Mouse (Mus musculus): ENCODE results near the gene Txndc5.

Gene Txndc5

DNA sequence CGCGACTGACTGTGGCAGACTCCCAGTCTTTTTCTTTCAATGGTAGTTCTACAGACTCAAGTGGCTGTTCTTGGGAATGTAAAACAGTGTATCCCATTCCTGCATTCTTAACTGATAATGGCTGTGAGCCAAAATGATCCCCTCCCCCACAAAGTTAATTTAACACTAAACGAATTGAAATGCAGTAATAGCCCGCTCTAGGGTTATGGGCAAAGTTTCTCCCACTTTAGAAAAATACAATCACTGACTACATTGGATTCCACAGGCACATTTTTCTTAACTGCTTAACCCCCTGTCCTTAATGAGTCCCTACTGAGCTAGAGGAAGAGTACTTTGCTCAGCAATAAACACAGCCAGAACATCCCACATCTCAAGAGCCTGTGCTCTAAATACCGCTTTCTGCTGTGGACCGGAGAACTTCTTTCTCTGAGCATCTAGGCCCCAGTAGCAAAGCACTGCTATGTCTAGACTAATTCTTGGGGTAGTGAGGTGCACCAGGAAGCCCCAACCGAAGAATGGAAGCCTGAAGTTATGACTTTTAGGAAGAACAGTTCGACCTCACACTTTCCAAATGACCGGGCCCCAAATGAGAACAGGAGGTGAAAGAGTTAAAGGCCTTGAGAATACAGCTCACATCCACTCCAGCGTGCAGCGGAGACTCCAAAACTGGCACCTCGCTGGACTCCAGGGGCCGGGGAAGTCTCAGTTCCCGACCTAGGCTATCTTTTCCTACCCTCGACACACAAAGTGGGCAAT is 1.4 kb downstream of the Txndc5 start:
- in situ Hi-C loops (cut with MboI; ENCODE audit: unreplicated experiment in 2 of 2): no loop called here

DNA sequence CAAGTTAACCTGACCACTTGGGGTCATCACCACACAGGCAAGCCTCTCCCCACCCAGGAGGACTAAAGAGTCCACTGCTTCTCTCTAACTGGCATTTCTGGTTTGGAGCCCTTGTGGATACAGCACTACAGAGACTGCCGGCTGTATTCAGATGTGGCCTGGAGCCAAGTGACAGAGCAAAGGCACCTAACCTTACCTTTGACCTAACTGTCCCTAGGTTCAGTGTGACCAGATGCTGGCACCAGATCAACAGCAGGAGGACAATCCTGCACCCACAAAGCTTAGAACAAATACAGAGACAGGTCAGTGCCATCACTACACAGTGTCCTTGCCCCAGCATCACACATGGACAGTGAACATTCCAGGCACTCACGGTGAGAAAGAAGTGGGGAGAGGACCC is 2.5 kb downstream of the Txndc5 start:
- in situ Hi-C loops (cut with MboI; ENCODE audit: unreplicated experiment in 2 of 2): no loop called here

DNA sequence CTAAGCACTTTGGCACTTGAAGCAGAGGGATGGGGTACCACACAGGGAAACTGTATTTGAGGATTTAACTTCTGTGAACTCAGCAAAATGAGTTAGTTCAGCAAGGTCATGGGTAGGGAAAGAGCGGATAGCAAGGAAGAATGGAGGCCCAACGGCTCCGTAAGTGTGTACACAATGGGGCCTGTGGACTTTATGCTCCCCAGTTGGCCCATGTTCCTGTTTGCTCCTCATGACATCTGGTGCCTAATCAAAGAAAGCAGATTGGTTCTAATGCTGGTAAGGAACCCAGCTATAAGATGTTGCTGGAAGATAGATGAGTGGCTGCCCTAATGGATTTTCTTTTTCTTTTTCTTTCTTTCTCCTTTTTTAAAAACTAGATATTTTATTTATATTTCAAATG is 3.4 kb downstream of the Txndc5 start:
- in situ Hi-C loops (cut with MboI; ENCODE audit: unreplicated experiment in 2 of 2): no loop called here

DNA sequence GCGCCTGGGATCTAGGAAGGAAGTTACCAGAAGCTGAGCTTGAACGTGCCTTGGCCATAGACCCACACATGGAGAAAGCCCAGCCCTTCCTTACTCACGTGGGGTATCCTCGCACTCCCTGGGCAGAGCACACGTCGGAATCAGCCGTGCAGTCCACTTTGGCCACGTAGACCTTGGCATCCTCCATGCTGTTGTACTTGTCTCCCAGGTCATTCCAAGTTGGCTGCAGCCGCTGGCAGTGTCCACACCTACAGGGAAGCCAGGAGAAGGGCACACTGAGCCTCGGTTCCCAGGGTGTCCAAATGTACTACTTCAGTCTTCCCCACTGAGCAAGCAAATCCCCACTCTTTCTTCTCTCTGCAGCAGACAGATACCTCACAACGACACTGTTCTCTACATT is 5.4 kb downstream of the Txndc5 start:
- in situ Hi-C loops (cut with MboI; ENCODE audit: unreplicated experiment in 2 of 2): loop anchor here in 1 of 2 experiments (25.0 kb wide), 1 partner anchor 536 kb away; the partner anchor contains the start of gene Ssr1

- in situ Hi-C loops (cut with MboI; ENCODE audit: unreplicated experiment in 2 of 2): loop anchor here in 1 of 2 experiments (25.0 kb wide), 1 partner anchor 535 kb away; the partner anchor contains the start of gene Ssr1
Measured at GRCm38 (mm10) chr13:38522056-38522654, 6.5 kb downstream of the Txndc5 start.

- in situ Hi-C loops (cut with MboI; ENCODE audit: unreplicated experiment in 2 of 2): loop anchor here in 1 of 2 experiments (25.0 kb wide), 1 partner anchor 533 kb away; the partner anchor contains the start of gene Ssr1
Measured at GRCm38 (mm10) chr13:38520299-38520698, 8.3 kb downstream of the Txndc5 start.

- in situ Hi-C loops (cut with MboI; ENCODE audit: unreplicated experiment in 2 of 2): loop anchor here in 1 of 2 experiments (25.0 kb wide), 1 partner anchor 529 kb away; the partner anchor contains the start of gene Ssr1
Measured at GRCm38 (mm10) chr13:38516582-38516981, 12.0 kb downstream of the Txndc5 start.

DNA sequence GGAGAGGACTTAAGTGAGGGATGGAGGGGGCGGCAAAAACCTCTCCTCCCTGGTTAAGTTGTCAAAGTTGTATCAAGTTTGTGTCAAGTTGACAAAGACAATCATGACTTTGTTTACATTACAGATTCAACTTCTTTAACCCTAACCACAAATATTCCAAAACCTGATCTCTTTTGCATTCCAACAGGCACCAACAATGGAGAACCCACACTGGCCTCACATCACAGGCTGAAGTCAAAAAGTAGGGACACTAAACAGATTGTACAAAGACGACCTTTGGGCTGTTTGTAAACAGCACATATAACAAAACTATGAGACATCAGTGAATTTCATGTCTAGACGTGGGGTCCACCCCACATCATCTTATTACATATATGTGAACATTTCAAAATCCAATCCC is 12.8 kb downstream of the Txndc5 start:
- in situ Hi-C loops (cut with MboI; ENCODE audit: unreplicated experiment in 2 of 2): loop anchor here in 1 of 2 experiments (25.0 kb wide), 1 partner anchor 529 kb away; the partner anchor contains the start of gene Ssr1

GRCm38 (mm10) chr13:38515431-38515830 is 13.2 kb downstream of the Txndc5 start:
- in situ Hi-C loops (cut with MboI; ENCODE audit: unreplicated experiment in 2 of 2): loop anchor here in 1 of 2 experiments (25.0 kb wide), 1 partner anchor 528 kb away; the partner anchor contains the start of gene Ssr1

GRCm38 (mm10) chr13:38513921-38514320 is 14.7 kb downstream of the Txndc5 start:
- in situ Hi-C loops (cut with MboI; ENCODE audit: unreplicated experiment in 2 of 2): loop anchor here in 1 of 2 experiments (25.0 kb wide), 1 partner anchor 527 kb away; the partner anchor contains the start of gene Ssr1

- in situ Hi-C loops (cut with MboI; ENCODE audit: unreplicated experiment in 2 of 2): loop anchor here in 1 of 2 experiments (25.0 kb wide), 1 partner anchor 525 kb away; the partner anchor contains the start of gene Ssr1
Measured at GRCm38 (mm10) chr13:38511979-38512378, 16.6 kb downstream of the Txndc5 start.

GRCm38 (mm10) chr13:38509681-38510341 is 18.8 kb downstream of the Txndc5 start:
- in situ Hi-C loops (cut with MboI; ENCODE audit: unreplicated experiment in 2 of 2): loop anchor here in 1 of 2 experiments (25.0 kb wide), 1 partner anchor 523 kb away; the partner anchor contains the start of gene Ssr1

GRCm38 (mm10) chr13:38506936-38507335 is 21.7 kb downstream of the Txndc5 start:
- in situ Hi-C loops (cut with MboI; ENCODE audit: unreplicated experiment in 2 of 2): loop anchor here in 1 of 2 experiments (25.0 kb wide), 1 partner anchor 520 kb away; the partner anchor contains the start of gene Ssr1

- in situ Hi-C loops (cut with MboI; ENCODE audit: unreplicated experiment in 2 of 2): loop anchor here in 1 of 2 experiments (25.0 kb wide), 1 partner anchor 519 kb away; the partner anchor contains the start of gene Ssr1
Measured at GRCm38 (mm10) chr13:38506320-38506719, 22.3 kb downstream of the Txndc5 start.

GRCm38 (mm10) chr13:38503137-38503849 is 25.3 kb downstream of the Txndc5 start:
- in situ Hi-C loops (cut with MboI; ENCODE audit: unreplicated experiment in 2 of 2): loop anchor here in 1 of 2 experiments (25.0 kb wide), 1 partner anchor 516 kb away; the partner anchor contains the start of gene Ssr1

GRCm38 (mm10) chr13:38501314-38501713 is 27.3 kb downstream of the Txndc5 start:
- in situ Hi-C loops (cut with MboI; ENCODE audit: unreplicated experiment in 2 of 2): loop anchor here in 1 of 2 experiments (25.0 kb wide), 1 partner anchor 514 kb away; the partner anchor contains the start of gene Ssr1

DNA sequence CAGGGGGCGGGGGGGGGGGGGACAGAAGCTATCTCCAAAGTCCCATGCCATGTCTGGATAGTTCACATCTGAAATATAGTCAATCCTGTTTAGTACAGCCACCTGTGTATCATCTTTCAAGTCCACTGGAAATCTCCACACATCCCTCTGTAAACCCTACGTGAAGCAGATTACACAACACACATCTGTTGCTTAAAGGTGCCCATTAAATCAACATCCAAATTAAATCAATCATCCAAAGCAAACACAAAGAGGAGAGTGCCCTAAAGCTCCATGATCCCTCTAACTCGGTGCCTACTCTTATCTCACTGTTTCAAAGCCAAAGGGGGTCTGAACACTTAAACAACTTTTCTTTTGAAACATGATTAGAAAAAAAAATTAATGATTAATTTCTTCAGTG is 31.9 kb downstream of the Txndc5 start:
- in situ Hi-C loops (cut with MboI; ENCODE audit: unreplicated experiment in 2 of 2): no loop called here

DNA sequence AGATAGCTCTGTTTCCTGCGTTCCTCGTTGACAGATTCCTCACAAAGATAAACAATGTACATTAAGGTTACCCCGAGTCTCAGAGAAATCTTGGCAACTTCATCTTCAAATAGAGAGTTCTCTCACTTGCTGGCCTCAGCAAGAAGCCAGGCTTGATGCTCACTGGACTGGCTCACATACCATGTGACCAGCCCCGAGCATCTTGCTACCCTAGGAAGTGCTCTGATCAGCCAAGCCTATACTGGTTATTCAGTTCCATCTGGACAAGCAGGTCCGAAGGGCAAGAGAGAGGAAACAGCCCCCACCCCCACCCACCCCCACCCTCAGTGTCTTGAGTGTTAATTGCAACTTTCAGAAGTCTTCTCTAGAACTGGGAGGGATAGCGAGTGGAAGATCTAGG is 41.9 kb downstream of the Txndc5 start:
- in situ Hi-C loops (cut with MboI; ENCODE audit: unreplicated experiment in 2 of 2): no loop called here

- in situ Hi-C loops (cut with MboI; ENCODE audit: unreplicated experiment in 2 of 2): no loop called here
Measured at GRCm38 (mm10) chr13:38484701-38485100, 43.9 kb downstream of the Txndc5 start.

DNA sequence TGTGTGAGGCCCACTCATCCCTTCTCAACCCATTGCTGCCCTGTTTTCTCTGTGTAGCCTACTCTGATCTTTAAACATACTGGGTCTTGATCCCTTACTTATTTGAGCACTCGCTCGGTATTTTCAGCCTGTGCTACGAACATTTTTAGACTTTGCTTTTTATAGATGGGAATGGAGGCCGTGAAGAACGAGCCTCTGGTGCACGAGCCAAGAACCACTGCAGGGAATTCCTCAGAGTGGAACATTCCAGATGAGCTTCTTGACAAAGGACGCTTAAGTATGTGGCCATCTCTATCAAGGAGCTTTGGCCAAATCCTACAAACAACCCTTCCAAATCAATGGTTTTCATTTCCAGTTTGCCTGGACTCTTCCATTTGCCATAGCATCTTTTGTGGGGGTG is 47.6 kb downstream of the Txndc5 start:
- in situ Hi-C loops (cut with MboI; ENCODE audit: unreplicated experiment in 2 of 2): no loop called here

All from v-Abl transformed pro-B cells (cell line).